Mouse (Mus musculus) v-Abl transformed pro-B cells (cell line): ENCODE measurements at regions not wholly inside any gene's neighbourhood (a gene's known extent, or its start where the extent isn't known, plus 50 kb on each side); places are given as distances from the start of the nearest gene placed in this dataset.
"Not testable (repeated sequence)": the region's sequence is repeated elsewhere in the genome, so short reads cannot be mapped to it uniquely, and the experiment has no call there.

ENCODE experiments used
- in situ Hi-C, 2 experiments: fragments of 400-800 bp; cut with MboI; formaldehyde crosslinking; loops; one replicate each; pipeline ENCODE4 v1.15.1; 2025; ENCODE audit not compliant: unreplicated experiment in 2 of 2

DNA sequence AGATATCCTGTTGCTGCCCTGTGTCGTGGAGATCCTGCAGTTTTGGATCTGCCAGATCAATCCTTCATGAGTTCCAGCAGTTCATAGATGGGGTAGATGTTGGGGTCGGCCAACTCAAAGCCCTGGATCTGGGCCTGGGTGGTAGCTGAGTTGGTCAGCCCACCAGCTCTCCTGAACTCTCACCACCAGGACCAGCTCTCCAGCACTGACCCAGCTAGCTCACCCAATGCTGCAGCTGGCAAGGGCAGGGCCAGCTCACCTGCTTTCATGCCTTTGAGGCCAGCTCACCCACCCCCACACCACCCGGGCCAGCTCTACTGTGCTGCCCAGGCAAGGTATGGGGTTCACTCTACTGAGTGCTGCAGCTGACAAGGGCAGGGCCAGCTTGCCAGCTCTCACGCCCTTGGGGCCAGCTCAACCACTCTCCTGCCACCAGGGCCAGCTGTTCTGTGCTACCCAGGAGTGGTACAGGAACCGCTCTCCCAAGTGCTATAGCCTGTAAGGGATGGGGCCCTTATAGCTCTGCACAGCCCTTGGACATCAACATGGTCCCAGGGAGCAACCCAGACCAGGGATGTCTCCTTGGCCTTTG is 109.7 kb upstream of the Abca1 start:
- in situ Hi-C loops, result no loop called here

DNA sequence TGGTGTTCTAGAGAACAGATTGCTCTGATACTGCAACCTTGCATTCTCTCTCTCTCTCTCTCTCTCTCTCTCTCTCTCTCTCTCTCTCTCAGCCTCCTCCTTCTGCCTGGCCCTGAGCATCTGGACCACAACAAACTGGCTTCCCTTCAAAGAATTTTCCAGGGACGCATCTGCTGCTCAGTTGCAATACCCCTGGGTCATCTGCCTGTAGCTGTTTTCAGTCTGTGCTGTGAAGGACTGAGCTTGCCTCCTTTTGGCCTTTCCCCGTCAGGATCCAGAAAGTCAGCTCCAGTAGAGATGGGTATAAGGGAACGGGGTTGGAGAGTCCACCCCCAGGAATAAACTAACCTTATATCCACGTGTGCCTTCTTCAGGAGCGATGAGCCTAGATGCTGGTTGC is 105.2 kb upstream of the Abca1 start:
- in situ Hi-C loops, result no loop called here

DNA sequence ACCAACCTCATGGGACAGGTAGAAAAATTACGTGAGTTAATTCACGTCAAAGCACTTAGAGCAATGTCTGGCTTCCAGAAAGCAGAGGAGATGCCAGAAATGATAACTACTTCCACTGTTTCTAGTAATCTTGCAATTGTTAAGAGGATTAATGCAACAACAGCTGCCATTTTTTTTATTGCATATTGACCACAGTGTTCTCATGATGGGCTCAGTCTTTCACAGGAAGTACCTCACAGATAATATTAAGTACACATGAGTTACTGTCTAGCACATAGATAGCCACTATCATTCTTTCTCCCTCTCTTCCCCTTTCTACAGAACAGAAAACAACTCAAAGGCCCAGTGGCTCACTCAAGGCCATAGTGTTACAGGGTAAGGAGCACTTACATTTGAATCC is 104.8 kb upstream of the Abca1 start:
- in situ Hi-C loops, result no loop called here

DNA sequence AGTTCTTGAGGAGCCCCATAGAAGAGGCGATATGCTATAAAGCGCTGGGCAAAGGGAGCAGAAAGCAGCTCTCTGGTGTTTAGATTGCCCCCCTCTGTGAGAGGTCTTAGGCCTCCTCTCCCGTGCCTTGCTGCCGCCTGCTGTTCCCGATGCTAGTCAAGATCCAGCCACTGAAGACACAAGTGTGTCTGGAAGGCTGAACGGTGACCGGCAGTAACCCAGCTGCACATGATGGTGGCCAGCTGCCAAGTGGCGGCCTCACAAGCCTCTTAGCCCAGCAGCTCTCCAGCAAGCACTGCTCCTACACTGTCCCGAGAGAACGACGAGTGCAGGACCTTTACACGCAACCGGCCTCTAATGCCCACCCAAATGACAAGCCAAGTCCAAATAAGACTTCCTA is 104.1 kb upstream of the Abca1 start:
- in situ Hi-C loops, result no loop called here

DNA sequence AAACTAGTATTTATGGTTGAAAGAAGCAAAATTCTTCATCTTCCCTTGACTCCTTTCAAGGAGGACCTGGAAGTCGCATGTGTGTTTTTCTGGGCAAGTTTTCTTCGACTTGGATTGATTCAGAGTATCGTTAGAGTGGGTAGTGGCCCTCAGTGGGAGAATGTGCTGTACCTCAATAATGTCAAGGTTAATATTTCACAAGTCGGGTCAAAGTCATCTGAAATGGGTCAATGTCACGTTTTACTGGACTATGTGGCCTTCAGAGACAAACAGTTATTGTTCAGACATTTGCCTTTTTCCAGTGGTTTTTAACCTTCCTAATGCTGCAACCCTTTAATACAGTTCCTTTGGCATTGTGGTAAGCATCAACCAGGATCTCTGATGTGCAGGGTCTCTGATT is 102.8 kb upstream of the Abca1 start:
- in situ Hi-C loops, result no loop called here

DNA sequence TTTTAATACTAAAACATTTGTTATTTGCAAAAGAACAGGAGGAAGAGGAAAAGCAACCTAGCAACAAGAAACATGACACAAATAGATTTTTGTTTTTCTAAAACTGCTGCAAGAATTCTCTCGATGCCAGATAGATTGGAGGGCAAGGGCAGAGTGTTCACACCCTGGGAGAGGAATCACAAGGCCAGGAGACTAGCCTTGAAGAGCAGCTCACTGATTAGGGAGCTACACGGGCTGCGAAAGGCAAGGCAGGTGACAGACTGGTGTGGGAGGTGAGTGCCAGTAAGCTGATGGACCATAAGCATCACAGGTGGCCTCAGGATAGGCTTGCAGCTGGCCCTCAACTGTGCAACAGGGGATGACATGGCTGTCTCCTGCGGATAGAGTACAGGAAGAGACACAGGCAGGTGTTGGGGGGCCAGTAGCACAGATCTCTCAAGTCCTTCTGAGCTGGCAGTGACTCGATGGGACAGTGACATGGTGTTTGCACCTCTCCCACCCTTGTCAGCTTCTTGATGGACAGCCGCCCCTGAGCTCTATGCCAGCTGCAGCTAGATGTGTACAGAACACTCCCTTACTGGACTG is 102.0 kb upstream of the Abca1 start:
- in situ Hi-C loops, result no loop called here

DNA sequence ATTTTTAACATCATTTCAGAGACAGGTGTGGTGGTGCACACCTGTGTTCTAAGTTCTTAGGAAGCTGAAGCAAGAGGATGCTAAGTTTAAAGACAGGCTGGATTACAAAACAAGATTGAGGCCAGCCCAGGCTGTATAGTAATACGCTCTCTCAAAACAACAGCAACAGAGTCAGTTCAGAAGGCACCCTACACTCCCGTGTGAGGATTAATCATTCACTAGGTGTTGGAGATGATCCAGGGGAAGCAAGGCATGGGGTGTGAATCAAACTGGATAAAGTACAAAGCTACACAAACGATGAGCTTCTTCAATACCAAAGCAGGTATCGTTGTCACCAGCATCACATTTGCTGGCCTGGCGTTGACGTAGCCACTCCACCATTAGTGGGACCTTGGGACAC is 99.3 kb upstream of the Abca1 start:
- in situ Hi-C loops, result no loop called here

DNA sequence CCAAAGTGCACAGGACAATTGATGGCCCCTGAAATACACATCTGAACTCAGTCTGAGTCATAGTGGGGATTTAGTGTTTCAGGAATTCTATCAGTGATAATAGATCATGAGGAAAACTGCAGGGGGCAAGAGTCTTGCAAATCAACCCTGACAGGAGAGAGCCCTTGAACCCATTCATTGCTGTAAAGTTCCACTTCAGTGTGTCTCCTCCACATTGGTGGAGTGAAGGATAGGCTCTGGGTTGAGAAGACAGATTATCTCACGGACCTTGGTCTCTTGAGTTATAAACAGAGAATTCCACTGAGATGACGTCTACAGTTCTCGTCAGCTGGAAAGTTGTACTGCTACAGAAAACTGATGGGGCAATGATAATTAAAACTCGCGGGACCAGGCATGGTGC is 97.3 kb upstream of the Abca1 start:
- in situ Hi-C loops, result no loop called here

DNA sequence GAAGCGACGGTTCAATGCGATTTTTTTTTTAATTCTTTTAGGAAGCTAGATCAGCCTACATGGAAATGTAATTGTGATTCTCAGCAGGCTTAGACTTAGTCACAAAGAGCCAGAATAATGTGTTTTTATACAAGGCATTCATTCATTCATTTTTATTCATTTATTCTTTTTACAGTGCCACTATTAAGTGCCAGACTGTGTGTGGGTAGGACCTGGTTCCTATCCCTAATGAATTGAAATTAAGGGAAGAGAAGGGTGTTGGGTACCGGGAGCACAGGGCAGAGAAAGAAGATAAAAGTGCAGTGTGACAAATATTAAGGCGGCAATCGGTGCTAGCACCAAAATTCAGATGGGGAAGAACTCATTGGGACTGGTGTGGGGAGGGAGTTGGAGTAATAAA is 94.8 kb upstream of the Abca1 start:
- in situ Hi-C loops, result no loop called here

DNA sequence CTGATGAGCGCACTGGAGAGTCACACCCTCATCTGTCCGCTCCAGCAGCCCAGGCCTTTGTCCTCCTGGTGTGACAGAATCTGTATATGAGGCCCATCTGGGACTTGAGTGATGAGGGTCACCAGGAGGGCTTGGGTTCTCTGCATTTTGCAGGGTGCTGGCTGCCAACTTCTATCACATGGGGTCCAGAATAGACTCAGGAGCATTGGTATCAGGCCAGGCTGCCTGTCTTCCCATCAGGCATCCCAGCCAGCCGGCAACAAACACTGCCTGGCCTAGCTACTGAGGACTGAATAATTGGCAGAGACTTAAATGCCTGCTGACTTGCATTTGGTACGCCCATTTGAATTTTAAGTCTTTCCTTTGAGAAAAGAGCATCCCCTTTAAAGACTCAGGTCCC is 94.0 kb upstream of the Abca1 start:
- in situ Hi-C loops, result no loop called here

DNA sequence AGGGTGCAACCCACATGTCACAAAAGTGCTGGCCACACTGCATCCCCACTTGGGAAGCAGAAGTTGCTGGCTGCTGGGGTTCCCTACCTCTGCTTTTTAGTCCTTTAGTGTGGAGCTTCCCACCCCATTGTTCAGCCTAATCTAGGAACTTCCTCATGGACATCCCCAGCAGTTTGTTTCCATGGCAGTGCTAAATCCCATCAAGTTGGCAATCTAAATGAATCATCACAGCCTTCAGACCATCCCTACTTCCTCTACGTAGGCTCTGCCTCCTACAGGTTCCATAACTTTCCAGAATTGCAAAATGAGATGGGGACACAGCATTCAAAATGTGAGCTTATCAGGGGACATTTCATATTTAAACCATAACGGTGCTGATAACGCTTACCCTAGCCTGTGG is 90.6 kb upstream of the Abca1 start:
- in situ Hi-C loops, result no loop called here

DNA sequence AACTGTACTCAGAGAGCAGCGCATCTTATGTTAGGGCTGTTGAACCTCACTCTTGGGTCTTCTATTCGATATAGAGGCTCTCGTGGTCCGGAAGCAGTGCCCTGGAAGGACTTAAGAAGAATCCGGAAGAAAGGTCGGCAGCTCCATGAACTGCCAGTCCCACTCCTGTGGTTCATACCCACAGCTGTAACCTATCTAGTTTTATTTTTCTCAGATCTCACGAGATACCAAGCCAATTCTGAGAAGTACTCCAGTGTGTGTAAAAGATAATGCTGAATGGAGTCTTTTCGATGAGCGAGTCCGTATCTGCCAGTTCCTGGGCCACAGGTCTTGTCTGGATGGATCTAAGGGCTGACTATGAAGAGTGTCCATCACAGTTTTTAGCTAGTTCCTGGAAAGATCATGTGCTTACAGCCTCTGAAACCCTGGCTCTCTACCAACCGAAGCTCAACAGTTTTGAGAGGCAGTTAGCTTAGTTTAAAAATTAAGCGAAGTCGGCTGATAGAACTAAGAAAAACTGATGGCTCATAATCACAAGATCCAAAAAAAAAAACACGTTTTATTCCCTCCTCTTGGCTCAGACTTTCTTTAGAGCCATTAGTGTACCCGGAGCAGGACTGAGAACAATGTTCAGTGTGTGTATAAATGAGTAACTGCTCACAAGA is 86.5 kb upstream of the Abca1 start:
- in situ Hi-C loops, result no loop called here

DNA sequence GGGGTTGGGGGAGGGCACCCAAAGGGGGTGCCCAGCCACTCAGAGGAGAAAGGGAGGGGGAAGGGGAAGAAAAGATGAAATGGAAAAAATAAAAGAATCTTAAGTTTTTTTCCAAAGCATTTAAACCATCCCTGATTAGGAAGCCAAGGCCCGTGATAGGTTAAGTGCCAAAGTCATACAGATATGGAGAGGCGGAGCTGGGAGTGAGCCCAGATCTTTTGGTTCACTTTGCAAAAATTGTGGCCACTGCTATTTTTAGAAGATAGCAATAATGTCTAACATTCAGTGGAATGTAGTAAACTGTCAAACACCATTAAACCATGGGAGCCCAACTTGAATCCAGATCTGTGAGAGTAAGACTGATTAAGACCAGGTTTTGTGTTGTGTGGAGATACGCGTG is 85.9 kb upstream of the Abca1 start:
- in situ Hi-C loops, result no loop called here

DNA sequence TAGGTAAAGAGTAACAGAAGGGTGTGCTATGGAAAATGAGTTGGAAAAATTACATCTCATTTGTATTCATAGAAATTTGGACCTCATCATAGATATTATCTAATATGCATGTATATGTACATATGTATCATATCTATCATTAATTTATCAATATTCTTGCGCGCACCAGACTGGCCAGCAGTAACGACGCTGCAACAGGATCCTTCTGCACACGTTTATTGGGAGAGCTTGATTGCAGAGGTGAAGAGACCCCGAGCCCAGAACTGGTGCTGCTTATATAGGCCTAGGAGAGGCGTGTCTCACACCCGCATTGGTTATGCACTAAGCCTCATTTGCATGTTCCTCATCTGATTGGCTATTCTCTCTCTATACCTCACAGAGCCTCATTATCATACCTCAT is 83.8 kb upstream of the Abca1 start:
- in situ Hi-C loops, result not testable (repeated sequence)

DNA sequence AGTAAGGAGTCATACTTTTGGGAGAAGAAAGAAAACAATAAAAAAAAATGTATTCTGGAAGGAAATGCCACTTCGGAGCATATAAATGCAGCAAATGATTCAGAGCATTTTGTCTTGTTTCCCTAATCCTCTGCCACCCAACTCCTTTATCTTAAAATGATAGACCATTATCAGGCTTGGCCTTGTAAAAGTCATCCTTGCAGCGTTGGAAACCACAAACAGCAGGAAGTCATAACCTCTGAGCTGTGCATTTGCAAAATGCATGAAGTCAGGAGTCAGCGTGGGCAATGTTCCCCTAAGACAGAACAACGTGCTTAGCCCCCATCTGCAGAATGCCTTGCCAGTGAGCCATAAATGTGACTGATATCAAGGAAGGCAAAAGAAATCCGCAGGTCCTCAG is 80.2 kb upstream of the Abca1 start:
- in situ Hi-C loops, result no loop called here

DNA sequence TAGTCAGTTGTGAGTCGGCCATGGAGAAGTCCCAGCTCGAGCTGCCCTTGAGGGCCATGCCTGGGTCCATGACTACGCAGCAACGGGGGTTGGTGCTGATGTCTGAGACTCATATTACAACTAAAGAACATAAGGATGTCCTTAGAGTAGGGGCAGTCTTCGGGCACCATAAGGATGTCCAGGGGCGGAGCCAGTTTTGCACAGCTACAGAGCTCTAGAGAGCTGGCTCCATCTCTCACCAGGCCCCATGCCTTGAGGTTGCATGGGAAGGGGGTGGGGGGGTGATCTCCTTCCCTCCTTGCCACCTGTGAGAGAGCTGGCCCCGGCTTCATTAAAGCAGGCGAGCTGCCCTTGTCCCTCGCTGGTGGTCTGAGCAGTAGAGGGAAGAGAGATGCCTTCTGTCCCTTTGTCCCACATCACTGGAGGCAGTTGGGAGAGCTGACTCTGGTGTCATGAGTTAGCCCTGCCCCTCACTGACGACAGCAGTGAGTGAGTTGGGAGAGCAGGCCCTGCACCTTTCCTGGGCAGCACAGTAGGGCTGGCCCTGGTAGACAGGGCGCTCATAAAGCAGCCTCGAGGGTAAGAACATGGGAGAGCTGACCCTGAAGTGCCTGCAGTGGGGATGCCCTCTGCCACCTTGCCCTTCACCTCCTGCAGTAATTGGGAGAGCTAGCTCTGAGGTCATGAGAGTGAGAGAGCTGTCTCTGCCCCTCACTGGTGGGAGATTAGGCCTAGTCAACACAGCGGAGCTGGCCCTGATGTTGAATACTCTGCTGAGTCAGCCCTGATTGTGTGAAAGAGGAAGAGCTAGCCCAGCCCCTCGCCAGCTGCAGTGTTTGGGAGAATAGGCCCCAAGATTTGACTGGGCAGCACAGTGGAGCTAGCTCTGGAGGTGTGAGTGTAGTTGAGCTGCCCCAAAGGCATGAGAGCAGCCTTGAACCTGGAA is 78.9 kb upstream of the Abca1 start:
- in situ Hi-C loops, result no loop called here

DNA sequence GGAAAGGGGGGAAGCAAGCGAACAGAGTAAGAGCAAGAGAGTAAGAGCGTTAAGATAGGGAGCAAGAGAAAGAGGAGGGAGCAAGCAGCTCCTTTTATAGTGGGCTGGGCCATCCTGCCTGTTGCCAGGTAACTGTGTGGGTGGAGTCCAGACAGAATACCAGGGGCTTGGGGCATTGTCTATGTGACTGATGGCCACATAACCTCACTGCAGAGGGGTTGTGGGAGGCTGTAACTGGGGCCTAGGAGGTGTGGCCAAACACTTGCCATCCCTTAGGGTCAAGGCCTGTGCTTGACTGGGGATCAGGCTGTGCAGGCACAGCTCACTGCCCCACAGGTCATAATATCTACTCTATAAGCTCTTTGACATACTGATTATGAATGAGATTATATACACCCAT is 76.2 kb upstream of the Abca1 start:
- in situ Hi-C loops, result no loop called here

DNA sequence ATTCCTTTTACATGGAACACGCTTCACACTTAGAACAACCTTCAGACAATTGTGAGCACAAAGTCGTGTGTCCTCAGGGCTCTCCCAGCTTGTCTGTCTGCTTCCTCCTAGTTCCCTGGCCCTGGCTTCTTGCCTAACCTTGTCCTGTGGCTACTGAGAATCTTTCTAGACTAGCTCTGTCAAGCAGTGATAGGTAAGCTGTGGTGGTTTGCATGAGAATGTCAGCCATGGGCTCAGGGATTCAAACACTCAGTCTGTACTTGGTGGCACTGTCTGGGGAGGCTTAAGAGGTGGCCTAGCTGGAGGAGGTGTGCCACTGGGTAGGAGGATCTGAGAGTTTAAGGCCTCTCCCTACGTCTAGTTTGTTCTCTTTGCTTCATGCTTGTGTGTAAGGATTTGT is 72.7 kb upstream of the Abca1 start:
- in situ Hi-C loops, result no loop called here

DNA sequence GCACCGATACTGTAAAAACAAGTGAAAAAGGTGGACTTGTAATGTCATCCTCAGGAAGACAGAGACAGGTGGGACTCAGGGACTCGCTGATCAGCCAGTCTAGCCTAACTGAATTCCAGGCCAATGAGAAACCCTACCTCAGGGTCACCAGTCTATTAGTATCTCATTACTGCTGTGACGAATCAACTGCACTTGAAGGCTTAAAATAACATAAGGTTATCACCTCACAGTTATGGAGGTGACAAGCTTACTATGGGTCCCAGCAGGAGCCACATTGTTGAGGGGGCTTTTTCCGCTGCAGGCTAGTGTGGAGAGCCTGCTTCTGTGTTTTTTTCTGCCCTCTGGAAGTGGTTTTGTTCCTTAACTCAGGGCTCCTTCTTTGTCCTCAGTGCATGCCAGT is 72.2 kb upstream of the Abca1 start:
- in situ Hi-C loops, result no loop called here

DNA sequence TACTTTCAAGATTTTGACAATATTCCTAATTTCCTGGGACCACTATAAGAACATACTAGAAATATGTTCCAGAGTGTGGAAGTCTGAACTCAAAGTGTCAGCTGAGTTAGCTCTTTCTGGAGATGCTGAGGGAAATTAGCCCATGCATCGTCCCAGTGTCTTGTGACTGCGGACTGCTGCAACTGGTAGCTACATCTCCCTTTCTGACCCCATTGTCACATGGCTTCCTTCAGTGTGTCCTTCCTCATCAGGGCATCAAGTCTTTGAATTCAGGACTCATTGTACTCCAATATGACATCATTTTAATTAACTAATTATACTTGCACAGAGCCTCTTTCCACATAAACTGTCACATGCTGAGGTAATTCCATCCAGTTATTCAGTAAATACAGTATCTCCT is 71.4 kb upstream of the Abca1 start:
- in situ Hi-C loops, result no loop called here

DNA sequence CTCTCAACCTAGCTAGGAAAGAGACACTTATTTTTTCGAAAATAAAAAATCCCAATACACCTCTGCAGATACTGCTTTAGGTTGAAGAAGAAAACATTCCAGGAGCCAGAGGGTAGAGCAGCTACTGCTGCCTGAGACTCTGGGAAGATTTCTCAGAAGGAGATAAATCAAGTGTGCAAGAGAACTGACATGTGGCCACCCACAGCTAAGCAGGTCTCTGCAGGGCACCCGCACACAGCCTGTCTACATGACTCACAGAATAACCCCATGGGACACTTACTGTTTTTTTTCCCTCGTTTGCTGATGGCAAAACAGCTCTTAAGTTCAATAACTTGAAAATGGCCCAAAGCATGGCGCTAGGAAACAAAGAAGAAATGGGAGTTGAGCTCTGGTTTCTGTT is 68.7 kb upstream of the Abca1 start:
- in situ Hi-C loops, result no loop called here

DNA sequence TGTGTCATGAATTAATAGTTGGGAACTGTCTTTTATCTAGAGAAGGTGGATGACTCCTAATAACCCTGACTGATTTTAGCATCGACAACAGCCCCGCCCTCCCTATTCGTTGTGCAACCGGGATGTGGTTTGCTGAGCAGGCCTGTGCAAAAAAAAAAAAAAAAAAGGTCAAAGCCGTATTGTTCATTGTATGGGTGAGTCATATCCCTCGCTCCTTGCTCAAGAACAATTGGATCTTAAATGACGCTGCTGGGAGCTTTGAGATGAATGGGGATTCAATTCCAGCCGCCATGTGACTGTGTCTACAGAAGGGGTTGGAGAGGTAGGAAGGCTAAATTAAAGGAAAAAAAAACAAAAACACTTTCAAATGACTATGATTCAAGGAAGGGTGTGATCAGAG is 68.1 kb upstream of the Abca1 start:
- in situ Hi-C loops, result no loop called here
